Mouse (Mus musculus) granulocyte monocyte progenitor cell, adult 5-6 weeks (primary cell): ENCODE results near the gene Rnf151. TPM values are rescaled to one million over a fixed set of nuclear protein-coding genes. Genes with fewer than 3 reads are reported as not detected.
A peak's percentile ranks its signal among the peaks of the same experiment; 100 is the strongest.

Experiments used
- ATAC-seq: replicated peaks from 2 replicates; pipeline ENCODE4 v1.8.0; 2016; ENCODE audit warnings: mild to moderate bottlenecking, moderate TSS enrichment, inconsistent platforms; ENCODE audit not compliant: poor library complexity, severe bottlenecking
- total RNA-seq, 2 experiments: library from RNA; stranded (forward) in 1 of 2; stranded (reverse) in 1 of 2; fragments of 200-712, 200-1000 nt in 1 of 2; fragments of >200 nt in 1 of 2; fragmentation: Nextera tagmentation in 1 of 2; gene quantifications; 2 replicates each; pipeline ENCODE4 v1.2.3; 2014 to 2017

Rnf151 gene
- 1.2 TPM in 1 of 2 replicates, not detected in the other for total RNA-seq (2014; fragmentation: Nextera tagmentation)
- not detected in 2 replicates for total RNA-seq (2017)

- ATAC-seq = no peak
Measured at GRCm38 (mm10) chr17:24717943-24718342, at the start of gene Rnf151, which contains the start of gene Rps2. Rnf151 (minus strand) TSS chr17:24718063. Rps2 (plus strand) TSS chr17:24718116.

GRCm38 (mm10) chr17:24766266-24766875 lies 48.5 kb upstream of the Rnf151 start:
- ATAC-seq = no peak

- no peak for ATAC-seq
Measured at GRCm38 (mm10) chr17:24765016-24765905, 47.4 kb upstream of the Rnf151 start.

GRCm38 (mm10) chr17:24761121-24761520 lies 43.3 kb upstream of the Rnf151 start:
- ATAC-seq = no peak

- no peak for ATAC-seq
Measured at GRCm38 (mm10) chr17:24757394-24757793, 39.5 kb upstream of the Rnf151 start.

GRCm38 (mm10) chr17:24752415-24753394 lies 34.8 kb upstream of the Rnf151 start, which contains the start of gene Hs3st6:
Hs3st6 (plus strand) TSS chr17:24752988.
- ATAC-seq = peak; percentile 47

- ATAC-seq = no peak
Measured at GRCm38 (mm10) chr17:24751528-24751927, 33.7 kb upstream of the Rnf151 start.

GRCm38 (mm10) chr17:24746986-24747385 lies 29.1 kb upstream of the Rnf151 start:
- no peak for ATAC-seq

GRCm38 (mm10) chr17:24745526-24746497 lies 27.9 kb upstream of the Rnf151 start:
- peak; percentile 78 for ATAC-seq

GRCm38 (mm10) chr17:24744381-24744780 lies 26.5 kb upstream of the Rnf151 start:
- ATAC-seq = no peak

- no peak for ATAC-seq
Measured at GRCm38 (mm10) chr17:24743896-24744295, 26.0 kb upstream of the Rnf151 start.

GRCm38 (mm10) chr17:24742307-24742706 lies 24.4 kb upstream of the Rnf151 start:
- ATAC-seq = peak; percentile 52

- no peak for ATAC-seq
Measured at GRCm38 (mm10) chr17:24739926-24740325, 22.1 kb upstream of the Rnf151 start.

- ATAC-seq = no peak
Measured at GRCm38 (mm10) chr17:24738238-24738637, 20.4 kb upstream of the Rnf151 start.

- peak; percentile 64 for ATAC-seq
Measured at GRCm38 (mm10) chr17:24737135-24737810, 19.4 kb upstream of the Rnf151 start.

GRCm38 (mm10) chr17:24736330-24737051 lies 18.6 kb upstream of the Rnf151 start, which contains the start of gene Msrb1:
Msrb1 (plus strand) TSS chr17:24736642.
- ATAC-seq = peak; percentile 79

GRCm38 (mm10) chr17:24735446-24735845 lies 17.6 kb upstream of the Rnf151 start:
- no peak for ATAC-seq

GRCm38 (mm10) chr17:24734513-24734912 lies 16.6 kb upstream of the Rnf151 start:
- ATAC-seq = no peak
